Mouse (Mus musculus): ENCODE data around the gene Mog. TPM values are rescaled to one million over a fixed set of nuclear protein-coding genes. Genes with fewer than 3 reads are reported as not detected.

Gene Mog
- polyA plus RNA-seq, 1 experiment from 2014 or later: not detected

Other genes starting within 250 kb of the Mog start
- not detected in 2 replicates for gene H2-M10.6, start 211.2 kb downstream of the Mog start, polyA plus RNA-seq (2014; fragmentation: Nextera tagmentation; extraction: Ambion mirVana)
- 16.6 and 20.7 TPM in 2 replicates for gene Trim26, start 186.3 kb downstream of the Mog start, polyA plus RNA-seq (2014; fragmentation: Nextera tagmentation; extraction: Ambion mirVana)
- gene Trim15, start 156.2 kb downstream of the Mog start, polyA plus RNA-seq (2014; fragmentation: Nextera tagmentation; extraction: Ambion mirVana): 0.18 and 0.29 TPM in 2 replicates
- 70.1 and 81.4 TPM in 2 replicates for gene Trim10, start 153.8 kb downstream of the Mog start, polyA plus RNA-seq (2014; fragmentation: Nextera tagmentation; extraction: Ambion mirVana)
- not detected in 2 replicates for gene Trim40, start 133.3 kb downstream of the Mog start, polyA plus RNA-seq (2014; fragmentation: Nextera tagmentation; extraction: Ambion mirVana)
- not detected in 2 replicates for gene Trim31, start 125.3 kb downstream of the Mog start, polyA plus RNA-seq (2014; fragmentation: Nextera tagmentation; extraction: Ambion mirVana)
- 0.14 TPM in 1 of 2 replicates, not detected in the other for gene Rnf39, start 80.5 kb downstream of the Mog start, polyA plus RNA-seq (2014; fragmentation: Nextera tagmentation; extraction: Ambion mirVana)
- 78.5 and 84.7 TPM in 2 replicates for gene Ppp1r11, start 71.7 kb downstream of the Mog start, polyA plus RNA-seq (2014; fragmentation: Nextera tagmentation; extraction: Ambion mirVana)
- 55.2 and 62.2 TPM in 2 replicates for gene Znrd1, start 64.8 kb downstream of the Mog start, polyA plus RNA-seq (2014; fragmentation: Nextera tagmentation; extraction: Ambion mirVana)
- 5.4 and 6.6 TPM in 2 replicates for gene Znrd1as, start 64.8 kb downstream of the Mog start, polyA plus RNA-seq (2014; fragmentation: Nextera tagmentation; extraction: Ambion mirVana)
- not detected in 2 replicates for gene 2410137M14Rik, start 42.2 kb downstream of the Mog start, polyA plus RNA-seq (2014; fragmentation: Nextera tagmentation; extraction: Ambion mirVana)
- gene H2-M5, start 33.9 kb downstream of the Mog start, polyA plus RNA-seq (2014; fragmentation: Nextera tagmentation; extraction: Ambion mirVana): 0.08 and 0.09 TPM in 2 replicates
- gene Zfp57, start 22.2 kb downstream of the Mog start, polyA plus RNA-seq (2014; fragmentation: Nextera tagmentation; extraction: Ambion mirVana): 28.3 and 28.8 TPM in 2 replicates
- 2.9 and 3.9 TPM in 2 replicates for gene Gabbr1, start 22.6 kb upstream of the Mog start, polyA plus RNA-seq (2014; fragmentation: Nextera tagmentation; extraction: Ambion mirVana)
- gene Olfr90, start 65.1 kb upstream of the Mog start, polyA plus RNA-seq (2014; fragmentation: Nextera tagmentation; extraction: Ambion mirVana): not detected in 2 replicates
- gene Olfr91, start 74.9 kb upstream of the Mog start, polyA plus RNA-seq (2014; fragmentation: Nextera tagmentation; extraction: Ambion mirVana): 0.06 TPM in 1 of 2 replicates, not detected in the other
- not detected in 2 replicates for gene Olfr92, start 96.7 kb upstream of the Mog start, polyA plus RNA-seq (2014; fragmentation: Nextera tagmentation; extraction: Ambion mirVana)
- not detected in 2 replicates for gene Olfr93, start 138.1 kb upstream of the Mog start, polyA plus RNA-seq (2014; fragmentation: Nextera tagmentation; extraction: Ambion mirVana)
- not detected in 2 replicates for gene Ubd, start 170.5 kb upstream of the Mog start, polyA plus RNA-seq (2014; fragmentation: Nextera tagmentation; extraction: Ambion mirVana)
- not detected in 2 replicates for gene Olfr94, start 177.6 kb upstream of the Mog start, polyA plus RNA-seq (2014; fragmentation: Nextera tagmentation; extraction: Ambion mirVana)
- gene Olfr95, start 189.7 kb upstream of the Mog start, polyA plus RNA-seq (2014; fragmentation: Nextera tagmentation; extraction: Ambion mirVana): not detected in 2 replicates
- not detected in 2 replicates for gene Olfr96, start 196.7 kb upstream of the Mog start, polyA plus RNA-seq (2014; fragmentation: Nextera tagmentation; extraction: Ambion mirVana)
- not detected in 2 replicates for gene Olfr97, start 213.9 kb upstream of the Mog start, polyA plus RNA-seq (2014; fragmentation: Nextera tagmentation; extraction: Ambion mirVana)
- not detected in 2 replicates for gene Olfr98, start 240.4 kb upstream of the Mog start, polyA plus RNA-seq (2014; fragmentation: Nextera tagmentation; extraction: Ambion mirVana)
- gene H2-M3, start 246.8 kb upstream of the Mog start, polyA plus RNA-seq (2014; fragmentation: Nextera tagmentation; extraction: Ambion mirVana): 1.4 and 1.9 TPM in 2 replicates

Data from liver, embryonic 11.5 days (tissue).